Mouse (Mus musculus) myocyte (in vitro differentiated cells): ENCODE results near the gene Tubb3. TPM values are rescaled to one million over a fixed set of nuclear protein-coding genes. Genes with fewer than 3 reads are reported as not detected.

Experiments used
- H3K27me3 ChIP-seq: one replicate; pipeline ENCODE4 v1.6.1; 2011; ENCODE audit not compliant: control insufficient read depth, insufficient read depth, insufficient read length
- H3K36me3 ChIP-seq: one replicate; pipeline ENCODE4 v1.6.1; 2011; ENCODE audit not compliant: control insufficient read depth, insufficient read depth
- H3K4me2 ChIP-seq: one replicate; pipeline ENCODE4 v1.6.1; 2011; ENCODE audit warnings: low read depth, control low read depth
- H3K4me3 ChIP-seq: one replicate; pipeline ENCODE4 v1.5.1; 2011; ENCODE audit warnings: mild to moderate bottlenecking, control low read depth, moderate library complexity
- H3K79me2 ChIP-seq: one replicate; pipeline ENCODE4 v1.6.1; 2011; ENCODE audit not compliant: control insufficient read depth, insufficient read depth
- H3ac ChIP-seq: one replicate; pipeline ENCODE4 v1.6.1; 2011; ENCODE audit not compliant: control insufficient read depth, insufficient read length
- CEBPB ChIP-seq: IDR thresholded peaks from 2 replicates; pipeline ENCODE4 v1.6.1; 2011; ENCODE audit warnings: mild to moderate bottlenecking, moderate library complexity; ENCODE audit not compliant: poor library complexity, insufficient read depth, severe bottlenecking
- E2F4 ChIP-seq: IDR thresholded peaks from one replicate; pipeline ENCODE4 v1.6.1; 2011; ENCODE audit warnings: mild to moderate bottlenecking, control low read depth, moderate library complexity; ENCODE audit not compliant: insufficient read depth
- MAX ChIP-seq: IDR thresholded peaks from one replicate; pipeline ENCODE4 v1.6.1; 2011; ENCODE audit warnings: low read depth, mild to moderate bottlenecking, control low read depth
- MYOD1 ChIP-seq, 3 experiments: IDR thresholded peaks; one replicate each; pipeline ENCODE4 v1.6.1; 2011; ENCODE audit warnings: control low read depth in 2 of 3, low read depth in 2 of 3, mild to moderate bottlenecking in 2 of 3, moderate library complexity in 1 of 3; ENCODE audit not compliant: insufficient read length in 2 of 3, control insufficient read depth in 1 of 3
- MYOG ChIP-seq, 3 experiments: IDR thresholded peaks; one replicate each; pipeline ENCODE4 v1.6.1; 2011; ENCODE audit warnings: control low read depth in 2 of 3, low read depth in 2 of 3, mild to moderate bottlenecking in 2 of 3; ENCODE audit not compliant: insufficient read length in 2 of 3, control insufficient read depth in 1 of 3, insufficient read depth in 1 of 3
- POLR2A ChIP-seq: IDR thresholded peaks from one replicate; pipeline ENCODE4 v1.6.1; 2011; ENCODE audit warnings: low read depth, mild to moderate bottlenecking, control low read depth, moderate library complexity; ENCODE audit not compliant: insufficient read length
- POLR2AphosphoS2 ChIP-seq: IDR thresholded peaks from one replicate; pipeline ENCODE4 v1.6.1; 2011; ENCODE audit warnings: low read depth, control low read depth; ENCODE audit not compliant: insufficient read length
- REST ChIP-seq: IDR thresholded peaks from one replicate; pipeline ENCODE4 v1.6.1; 2011; ENCODE audit warnings: mild to moderate bottlenecking, control low read depth, moderate library complexity; ENCODE audit not compliant: insufficient read depth, insufficient read length
- SRF ChIP-seq: IDR thresholded peaks from one replicate; pipeline ENCODE4 v1.6.1; 2011; ENCODE audit warnings: low read depth; ENCODE audit not compliant: control insufficient read depth, insufficient read length
- TCF12 ChIP-seq: IDR thresholded peaks from one replicate; pipeline ENCODE4 v1.6.1; 2011; ENCODE audit warnings: mild to moderate bottlenecking, control low read depth; ENCODE audit not compliant: poor library complexity, insufficient read depth, severe bottlenecking
- TCF3 ChIP-seq: IDR thresholded peaks from one replicate; pipeline ENCODE4 v1.6.1; 2011; ENCODE audit warnings: low read depth, control low read depth; ENCODE audit not compliant: insufficient read length
- USF1 ChIP-seq: IDR thresholded peaks from one replicate; pipeline ENCODE4 v1.6.1; 2011; ENCODE audit warnings: low read depth, mild to moderate bottlenecking, control low read depth, moderate library complexity
- polyA plus RNA-seq: library from polyadenylated mRNA; unstranded; fragments of >200 nt; fragmentation: generic; extraction: Trizol; gene quantifications from one replicate; pipeline ENCODE4 v1.2.1, GENCODE M21; 2012; ENCODE audit warnings: missing spikeins

Gene Tubb3
- polyA plus RNA-seq, 1 experiment, result 85.5 TPM

DNA sequence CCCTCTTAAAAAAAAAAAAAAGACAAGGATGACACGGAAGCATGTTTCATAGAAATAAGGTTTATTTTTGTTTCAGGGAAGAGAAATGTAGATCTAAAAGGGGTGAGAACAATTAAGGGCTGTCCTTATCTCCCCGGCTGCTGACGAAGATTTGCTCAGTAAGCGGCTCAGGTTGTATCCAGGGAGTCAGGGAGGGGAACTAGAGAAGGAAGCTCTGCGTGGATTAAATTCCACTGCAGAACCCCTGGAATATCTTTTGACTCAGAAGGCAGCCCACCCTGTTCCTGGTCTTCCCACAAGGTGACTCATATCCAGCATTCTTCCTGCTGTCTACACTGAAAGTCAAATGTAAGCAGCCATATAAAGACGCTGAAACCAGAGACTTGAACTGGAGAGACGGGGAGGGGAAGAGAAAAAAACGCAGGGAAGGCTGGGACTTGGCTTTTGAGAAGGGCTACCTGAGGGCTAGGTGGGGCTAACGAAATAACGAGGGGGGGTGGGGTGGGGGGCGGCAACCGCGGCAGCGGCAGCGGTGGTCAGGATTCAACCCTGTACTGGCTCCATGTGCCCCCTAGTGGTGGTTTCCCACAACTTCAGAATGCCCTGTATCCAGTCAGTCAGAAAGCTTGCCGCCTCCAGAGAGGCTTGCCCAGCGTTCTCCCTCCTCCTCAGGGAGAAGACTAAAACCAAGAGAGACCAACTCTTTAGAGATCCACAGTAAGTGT is 11.0 kb downstream of the Tubb3 start:
- H3K4me3 ChIP-seq, result no peak overlapping the region
- no peaks in the 10 kb centered on the region for H3K79me2 ChIP-seq
- no peaks in the 10 kb centered on the region for H3K27me3 ChIP-seq
- H3K4me2 ChIP-seq, result peak overlapping the region; percentile 65
- H3ac ChIP-seq, result no peak overlapping the region
- peaks cover 13% of the 10 kb centered on the region for H3K36me3 ChIP-seq
- TF ChIP-seq MAX, result no peak
- TF ChIP-seq USF1, result no peak
- no peak for TF ChIP-seq SRF
- no peak for TF ChIP-seq TCF3
- no peak for TF ChIP-seq POLR2AphosphoS2
- no peak for TF ChIP-seq REST
- no peak for TF ChIP-seq CEBPB
- TF ChIP-seq POLR2A, result no peak
- no peak for TF ChIP-seq MYOG (IDR thresholded peaks at IDR 0.05; ENCODE audit: control insufficient read depth in 1 of 3, insufficient read depth in 1 of 3, insufficient read length in 2 of 3, low read depth in 2 of 3)
- TF ChIP-seq MYOD1 (IDR thresholded peaks at IDR 0.05; ENCODE audit: control insufficient read depth in 1 of 3, insufficient read length in 2 of 3, low read depth in 2 of 3), result no peak
- no peak for TF ChIP-seq TCF12

- TF ChIP-seq MAX (no peak), USF1 (no peak), MYOG (IDR thresholded peaks at IDR 0.05; ENCODE audit: control insufficient read depth in 1 of 3, insufficient read depth in 1 of 3, insufficient read length in 2 of 3, low read depth in 2 of 3) (no peak), TCF3 (no peak), SRF (no peak), POLR2A (no peak), POLR2AphosphoS2 (no peak), MYOD1 (IDR thresholded peaks at IDR 0.05; ENCODE audit: control insufficient read depth in 1 of 3, insufficient read length in 2 of 3, low read depth in 2 of 3) (no peak), E2F4 (no peak), TCF12 (no peak), REST (no peak), CEBPB (no peak)
- peaks cover 13% of the 10 kb centered on the region for H3K36me3 ChIP-seq
- H3K79me2 ChIP-seq, result no peaks in the 10 kb centered on the region
- peak overlapping the region; percentile 65 for H3K4me2 ChIP-seq
- H3K27me3 ChIP-seq, result no peaks in the 10 kb centered on the region
- H3K4me3 ChIP-seq, result no peak overlapping the region
- H3ac ChIP-seq, result no peak overlapping the region
Measured at GRCm38 (mm10) chr8:123422781-123423159, 11.5 kb downstream of the Tubb3 start.

GRCm38 (mm10) chr8:123423441-123423840 is 12.2 kb downstream of the Tubb3 start, which contains the start of gene Def8:
Gene Def8, plus strand, starts transcription at chr8:123423527.
- TF ChIP-seq CEBPB (no peak), TCF12 (no peak)

DNA sequence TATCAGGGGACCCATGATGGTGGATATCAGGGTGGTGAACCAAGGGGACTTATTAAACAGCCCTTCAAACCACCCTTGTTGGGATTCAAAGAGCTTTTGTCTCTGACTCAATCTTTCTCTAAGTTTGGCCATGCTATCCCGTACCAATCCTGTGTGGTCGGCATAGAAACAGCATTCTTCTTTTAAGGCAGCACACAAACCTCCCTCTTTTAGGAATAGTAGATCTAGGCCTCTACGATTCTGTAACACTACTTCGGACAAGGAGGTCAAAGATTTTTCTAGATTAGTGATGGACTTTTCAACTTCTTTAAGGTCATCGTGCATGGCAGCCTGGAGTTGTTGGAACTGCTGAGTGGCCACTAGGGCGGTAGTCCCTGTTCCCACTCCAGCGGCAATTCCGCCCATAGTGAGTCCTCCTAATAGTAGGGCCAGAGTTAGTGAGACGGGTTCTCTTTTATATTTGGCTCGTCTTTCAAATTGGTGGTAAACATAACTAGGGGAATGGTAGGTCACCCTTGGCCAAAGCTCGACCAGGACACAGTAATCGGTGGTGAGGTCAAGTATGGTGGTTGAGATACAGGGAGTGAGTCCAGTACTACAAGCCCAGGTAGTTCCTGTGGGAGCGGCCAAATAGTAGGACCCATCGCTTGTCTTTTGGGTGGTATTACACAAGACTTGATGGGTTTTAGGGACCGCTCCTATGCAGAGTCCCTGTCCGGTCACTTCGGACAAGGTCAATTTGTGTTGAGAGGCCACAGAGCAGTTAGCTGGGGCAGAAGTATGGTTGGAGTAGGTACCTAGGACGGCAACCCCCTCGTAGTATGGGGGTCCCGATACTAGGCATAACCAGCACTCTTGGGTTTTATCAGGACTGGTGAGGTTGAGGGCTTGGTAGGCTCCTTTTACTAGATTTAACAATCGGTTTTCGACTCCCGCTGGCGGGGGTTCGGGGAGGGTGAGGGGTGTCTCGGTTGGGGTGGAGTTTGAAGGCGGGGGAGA is 15.6 kb downstream of the Tubb3 start:
- no peaks in the 10 kb centered on the region for H3K27me3 ChIP-seq
- no peaks in the 10 kb centered on the region for H3K36me3 ChIP-seq
- TF ChIP-seq E2F4, result no peak
- no peak for TF ChIP-seq TCF12
- no peak for TF ChIP-seq MAX
- TF ChIP-seq MYOG (IDR thresholded peaks at IDR 0.05; ENCODE audit: control insufficient read depth in 1 of 3, insufficient read depth in 1 of 3, insufficient read length in 2 of 3, low read depth in 2 of 3), result no peak
- no peak for TF ChIP-seq SRF
- TF ChIP-seq POLR2A, result no peak
- no peak for TF ChIP-seq REST
- TF ChIP-seq MYOD1 (IDR thresholded peaks at IDR 0.05; ENCODE audit: control insufficient read depth in 1 of 3, insufficient read length in 2 of 3, low read depth in 2 of 3), result no peak
- no peak for TF ChIP-seq TCF3
- TF ChIP-seq POLR2AphosphoS2, result no peak
- no peak for TF ChIP-seq USF1
- no peak for TF ChIP-seq CEBPB
- no peak overlapping the region for H3K4me3 ChIP-seq
- H3ac ChIP-seq, result no peak overlapping the region
- H3K4me2 ChIP-seq, result no peak overlapping the region
- no peaks in the 10 kb centered on the region for H3K79me2 ChIP-seq

More at GRCm38 (mm10) chr8:123423441-123423840, 12.2 kb downstream of the Tubb3 start, which contains the start of gene Def8:
- Histone ChIP-seq H3K27me3 (no peaks in the 10 kb centered on the region), H3ac (no peak within 1 kb of the TSS), H3K36me3 (peaks cover 13% of the 10 kb centered on the region), H3K79me2 (no peaks in the 10 kb centered on the region), H3K4me2 (peak within 1 kb of the TSS; percentile 65), H3K4me3 (no peak within 1 kb of the TSS)
